Mouse (Mus musculus) kidney, embryonic 16.5 days (tissue): Measurements from ENCODE around the gene Gm20388. TPM values are rescaled to one million over a fixed set of nuclear protein-coding genes. Genes with fewer than 3 reads are reported as not detected.

Source experiments
- ATAC-seq: fragments of 200-750 bp; cut with Nextera tagmentation; 2 replicates; pipeline ENCODE4 v1.8.0; 2017; ENCODE audit warnings: moderate TSS enrichment; ENCODE audit not compliant: low FRiP score, low TSS enrichment
- H3K27ac ChIP-seq: fragments of 300-500 bp; sonication (generic); 2 replicates; pipeline ENCODE4 v1.5.1; 2014; ENCODE audit warnings: low read length
- H3K27me3 ChIP-seq: fragments of 300-500 bp; sonication (generic); 2 replicates; pipeline ENCODE4 v1.6.1; 2014; ENCODE audit warnings: low read length, control low read depth, mixed read lengths; ENCODE audit not compliant: insufficient read depth
- H3K36me3 ChIP-seq: fragments of 300-500 bp; sonication (generic); 2 replicates; pipeline ENCODE4 v1.6.1; 2014; ENCODE audit warnings: low read length, control low read depth, mixed read lengths; ENCODE audit not compliant: insufficient read depth
- H3K4me1 ChIP-seq: fragments of 300-500 bp; sonication (generic); 2 replicates; pipeline ENCODE4 v1.6.1; 2014; ENCODE audit warnings: low read length, control low read depth, mixed read lengths; ENCODE audit not compliant: insufficient read depth
- H3K4me2 ChIP-seq: fragments of 300-500 bp; sonication (generic); replicated peaks from 2 replicates; pipeline ENCODE4 v1.6.1; 2014; ENCODE audit warnings: low read depth, low read length
- H3K4me3 ChIP-seq: fragments of 300-500 bp; sonication (generic); 2 replicates; pipeline ENCODE4 v1.5.1; 2014; ENCODE audit warnings: mild to moderate bottlenecking, low read length
- H3K9ac ChIP-seq: fragments of 300-500 bp; sonication (generic); replicated peaks from 2 replicates; pipeline ENCODE4 v1.6.1; 2014; ENCODE audit warnings: low read length
- H3K9me3 ChIP-seq: fragments of 300-500 bp; sonication (generic); 2 replicates; pipeline ENCODE4 v1.6.1; 2016; ENCODE audit warnings: low read length, control low read depth
- WGBS: fragments of 180-500 bp; shearing (Covaris S2); extraction: QIAGEN DNeasy Blood & Tissue Kit; methylation state at CpG from one replicate; pipeline ENCODE4 v1.1.7; 2014; 5-methylcytosine and 5-hydroxymethylcytosine counted together
- polyA plus RNA-seq: library from polyadenylated mRNA; unstranded; fragments of >200 nt; fragmentation: Nextera tagmentation; extraction: Ambion mirVana; gene quantifications from 2 replicates; pipeline ENCODE4 v1.2.1, GENCODE M21; 2015

Gene Gm20388
- polyA plus RNA-seq, 1 experiment from 2014 or later = 7.7 TPM

DNA sequence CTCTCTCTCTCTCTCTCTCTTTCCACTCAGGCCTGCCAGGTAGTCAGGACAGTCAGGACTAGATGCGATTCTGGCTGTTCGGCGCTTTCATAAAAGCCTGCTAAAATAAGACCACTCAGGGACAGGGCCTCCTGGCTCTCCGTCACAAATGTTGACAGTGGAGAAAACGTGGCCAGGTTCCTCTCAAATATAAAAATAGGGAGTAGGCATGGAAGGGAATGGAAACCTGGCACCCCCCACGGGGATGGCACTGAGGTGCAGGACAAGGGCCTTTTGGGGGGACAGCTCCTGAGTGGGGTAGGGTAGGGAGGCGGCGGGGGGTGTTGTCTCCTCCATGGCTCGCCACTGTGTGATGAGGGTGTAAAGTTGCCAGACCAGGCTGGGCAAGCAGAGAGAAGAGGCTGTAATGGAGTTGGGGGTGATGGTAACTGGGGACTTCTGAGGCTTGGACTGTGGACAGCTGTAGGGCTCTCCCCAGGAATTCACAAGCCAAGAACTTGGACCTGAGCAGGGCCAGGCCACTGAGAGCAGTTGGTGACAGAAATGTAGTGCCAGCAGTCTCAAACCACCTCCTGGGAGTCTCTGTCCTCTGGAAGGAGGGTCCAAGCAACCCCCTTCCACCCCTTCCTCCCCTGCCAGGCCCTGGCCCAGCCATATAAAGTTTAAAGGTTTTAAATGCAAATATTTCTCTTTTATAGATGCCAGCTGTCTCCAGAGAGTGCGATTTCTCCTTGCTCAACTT lies 621.3 kb downstream of the Gm20388 start:
- 48% methylated on average over 10 of the region's 10 CpGs for WGBS
- H3K36me3 ChIP-seq = no peaks in the 10 kb centered on the region
- peak overlapping the region; percentile 44 for H3K4me2 ChIP-seq
- peaks cover 83% of the 10 kb centered on the region for H3K4me1 ChIP-seq
- no peak overlapping the region for H3K4me3 ChIP-seq
- no peak for ATAC-seq
- H3K9me3 ChIP-seq = no peaks in the 10 kb centered on the region
- peak overlapping the region; percentile 63; the same call in 1 of the 2 replicates for H3K27ac ChIP-seq
- H3K27me3 ChIP-seq = peaks cover 5% of the 10 kb centered on the region; the same call in 1 of the 2 replicates
- 0 out of 2 replicates have a peak overlapping the region, but pooled peaks have one; percentile 31 for H3K9ac ChIP-seq

DNA sequence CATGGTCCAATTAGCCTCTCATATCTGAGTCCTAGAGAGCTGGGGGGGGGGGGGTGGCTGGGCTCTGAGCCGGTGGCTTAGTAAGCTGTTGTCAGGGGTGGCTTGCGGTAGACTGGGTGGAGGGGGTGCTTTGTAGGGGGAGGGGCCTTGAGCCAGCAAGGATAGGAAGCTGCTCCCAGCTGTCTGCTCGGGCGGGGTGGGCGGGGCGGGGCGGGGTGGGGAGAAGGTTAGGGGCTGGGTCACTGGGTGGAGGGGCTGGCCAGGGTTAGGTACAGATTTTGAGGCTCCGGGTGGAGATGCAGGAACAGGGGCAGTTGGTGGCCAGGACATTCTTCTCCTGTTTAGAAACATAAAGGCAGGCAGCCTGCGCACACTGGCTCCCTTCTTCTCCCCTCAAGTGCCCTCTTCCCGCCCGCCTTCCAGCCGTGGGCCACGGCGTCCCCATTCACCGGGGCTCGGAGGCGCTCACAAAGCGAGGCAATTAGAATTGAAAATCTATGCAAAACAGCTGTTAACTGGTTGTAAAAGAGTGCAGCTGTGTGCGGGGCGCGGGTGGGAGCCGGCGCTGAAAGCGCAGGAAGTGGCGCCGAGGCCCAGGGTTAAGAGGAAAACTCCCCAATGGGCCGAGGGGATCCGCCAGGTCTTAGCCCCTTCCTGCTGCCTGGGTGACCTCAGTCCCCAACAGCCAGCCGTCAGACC lies 622.0 kb downstream of the Gm20388 start:
- Histone ChIP-seq H3K4me3 (0 out of 2 replicates have a peak overlapping the region, but pooled peaks have one; percentile 11), H3K9ac (peak overlapping the region; percentile 2), H3K4me2 (peak overlapping the region; percentile 44), H3K27ac (peak overlapping the region; percentile 63; the same call in 1 of the 2 replicates), H3K27me3 (peaks cover 5% of the 10 kb centered on the region; the same call in 1 of the 2 replicates), H3K4me1 (peaks cover 78% of the 10 kb centered on the region), H3K9me3 (no peaks in the 10 kb centered on the region), H3K36me3 (no peaks in the 10 kb centered on the region)
- 4% methylated on average over 25 of the region's 29 CpGs for WGBS
- ATAC-seq = no peak

DNA sequence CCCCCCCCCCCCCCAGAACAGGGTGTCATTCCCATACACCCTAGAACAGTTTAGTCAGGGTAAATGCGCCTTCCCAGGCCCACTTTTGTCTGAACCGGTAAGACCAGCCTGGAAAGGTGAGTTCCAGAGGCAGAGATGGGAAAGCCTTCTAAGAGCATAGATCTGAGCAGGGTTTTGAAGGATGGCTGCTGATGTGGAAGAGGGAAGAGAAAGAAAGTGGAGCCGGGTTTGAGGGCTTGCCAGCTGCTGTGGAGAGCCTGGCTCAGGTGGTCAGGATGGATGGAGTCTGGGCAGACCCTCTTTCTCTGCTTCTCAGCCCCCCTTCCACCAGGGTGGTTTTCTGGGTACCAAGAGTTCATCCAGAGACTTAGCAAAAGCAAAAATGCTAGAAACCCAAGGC lies 622.7 kb downstream of the Gm20388 start:
- Histone ChIP-seq H3K27ac (no peak overlapping the region), H3K4me3 (no peak overlapping the region), H3K4me2 (peak overlapping the region; percentile 44), H3K9me3 (no peaks in the 10 kb centered on the region), H3K36me3 (no peaks in the 10 kb centered on the region), H3K9ac (no peak overlapping the region), H3K27me3 (peaks cover 5% of the 10 kb centered on the region; the same call in 1 of the 2 replicates), H3K4me1 (peaks cover 76% of the 10 kb centered on the region)
- WGBS = 41% methylated on average over 3 of the region's 3 CpGs
- ATAC-seq = no peak

DNA sequence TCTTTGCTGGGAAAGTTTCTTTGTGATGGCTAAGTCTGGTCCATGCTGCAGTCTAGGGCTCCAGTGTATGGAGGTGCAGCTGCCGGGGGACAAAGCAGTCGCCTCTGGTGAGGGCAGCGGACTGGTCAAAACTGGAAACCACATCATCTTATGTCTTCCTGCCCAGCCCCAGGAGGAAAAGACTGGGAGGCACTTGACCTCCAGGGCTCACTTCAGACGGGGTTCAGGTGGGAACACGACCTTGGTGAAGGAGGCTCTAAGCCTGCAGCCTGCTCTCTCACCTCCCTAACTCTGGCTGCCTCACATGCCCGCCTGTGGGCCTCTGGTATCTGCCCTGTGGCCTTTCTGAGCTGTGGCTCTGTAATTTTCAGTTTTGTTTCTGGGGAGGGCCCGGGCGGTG lies 623.4 kb downstream of the Gm20388 start:
- H3K4me2 ChIP-seq = 0 out of 2 replicates have a peak overlapping the region, but pooled peaks have one; percentile 1
- H3K4me3 ChIP-seq = no peak overlapping the region
- H3K9ac ChIP-seq = 0 out of 2 replicates have a peak overlapping the region, but pooled peaks have one; percentile 22
- H3K27me3 ChIP-seq = peaks cover 5% of the 10 kb centered on the region; the same call in 1 of the 2 replicates
- H3K36me3 ChIP-seq = no peaks in the 10 kb centered on the region
- H3K27ac ChIP-seq = peak overlapping the region; percentile 27; the same call in 1 of the 2 replicates
- no peaks in the 10 kb centered on the region for H3K9me3 ChIP-seq
- WGBS = 35% methylated on average over 8 of the region's 8 CpGs
- no peak for ATAC-seq
- H3K4me1 ChIP-seq = peaks cover 76% of the 10 kb centered on the region

DNA sequence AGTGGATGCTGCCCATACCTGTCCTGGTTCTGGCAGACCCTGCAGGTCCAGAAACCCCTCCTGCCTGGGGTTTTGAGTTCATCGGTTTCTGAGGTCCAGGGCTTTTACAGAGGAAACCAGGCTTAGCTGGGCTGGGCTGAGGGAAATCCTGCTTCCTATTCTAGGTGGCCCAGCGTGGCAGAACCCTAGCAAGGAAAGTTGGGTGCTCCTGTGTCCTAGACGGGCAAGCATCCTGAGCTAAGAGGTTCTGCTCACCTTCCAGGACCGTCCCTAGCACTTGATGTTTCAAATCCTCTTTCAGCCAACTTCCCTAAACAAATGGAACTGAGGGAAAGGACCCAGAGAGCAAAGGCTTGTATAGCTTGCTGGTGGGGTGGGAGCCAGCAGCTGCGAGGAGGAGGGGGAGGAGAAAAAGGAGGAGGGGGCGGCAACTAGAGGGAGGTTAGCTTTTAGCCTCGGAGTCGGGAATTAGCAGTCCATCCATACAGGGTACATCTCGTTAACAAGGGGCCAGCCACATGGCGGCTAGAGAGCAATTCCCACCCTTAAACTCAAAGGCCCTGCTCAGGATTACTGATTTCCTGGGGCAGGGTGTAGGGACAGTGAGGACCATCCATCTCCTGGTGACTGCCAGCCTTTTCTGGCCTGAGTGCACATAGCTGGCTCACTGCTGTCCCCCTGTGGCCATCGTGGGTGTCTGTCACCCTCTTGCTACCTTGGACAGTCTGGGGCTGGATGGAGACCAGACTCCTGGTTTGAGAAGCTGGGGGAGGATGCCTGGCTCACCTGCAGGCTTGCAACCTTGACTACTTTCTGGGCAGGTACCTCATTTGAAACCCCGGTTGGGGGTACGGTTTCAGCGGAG lies 624.1 kb downstream of the Gm20388 start:
- H3K9me3 ChIP-seq = no peaks in the 10 kb centered on the region
- H3K4me2 ChIP-seq = no peak overlapping the region
- no peak overlapping the region for H3K9ac ChIP-seq
- peak; percentile 57 for ATAC-seq
- peaks cover 80% of the 10 kb centered on the region for H3K4me1 ChIP-seq
- no peak overlapping the region for H3K4me3 ChIP-seq
- H3K36me3 ChIP-seq = no peaks in the 10 kb centered on the region
- peaks cover 5% of the 10 kb centered on the region; the same call in 1 of the 2 replicates for H3K27me3 ChIP-seq
- 11% methylated on average over 14 of the region's 14 CpGs for WGBS
- H3K27ac ChIP-seq = peak overlapping the region; percentile 27; the same call in 1 of the 2 replicates

DNA sequence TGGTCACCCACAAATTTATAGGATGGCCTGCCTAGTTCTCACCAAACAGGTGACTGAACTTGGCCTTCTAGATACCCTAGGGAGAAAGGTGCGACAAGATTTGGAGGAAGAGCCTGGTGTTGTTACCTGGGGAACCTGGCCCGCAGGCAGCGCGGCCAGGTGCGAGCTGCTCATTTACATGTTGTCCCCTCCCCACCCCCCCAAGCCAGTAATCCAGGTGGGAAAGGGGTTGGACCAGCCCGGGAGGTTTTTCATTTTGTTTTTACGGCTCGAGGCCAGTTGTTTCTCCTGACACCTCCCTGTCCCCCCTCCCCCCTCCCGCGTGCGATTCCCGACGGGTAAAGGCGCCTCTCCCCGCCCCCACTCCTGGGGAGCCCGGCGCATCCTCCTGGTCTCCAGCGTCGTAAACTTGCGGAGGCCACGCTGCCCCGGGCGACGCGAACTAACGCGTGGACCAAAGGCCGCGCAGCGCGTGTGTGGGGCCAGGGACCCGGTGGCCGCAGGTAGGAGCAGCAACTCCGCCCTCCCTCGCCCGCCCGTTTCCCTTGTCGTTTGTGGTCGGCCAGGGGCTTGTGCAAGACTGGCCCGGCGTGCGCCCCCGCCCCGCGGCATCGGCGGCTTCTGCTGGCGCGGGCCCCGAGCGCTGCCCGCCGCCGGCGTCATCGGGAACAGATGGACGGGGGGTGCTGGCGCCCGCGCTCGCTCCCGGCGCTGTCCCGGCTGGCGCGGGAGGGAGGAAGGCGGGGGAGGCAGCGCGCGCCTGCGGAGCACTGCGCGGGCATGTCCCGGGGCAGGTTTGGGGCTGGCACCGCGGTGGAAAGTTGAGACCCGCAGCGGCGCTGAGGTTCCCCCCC lies 625.0 kb downstream of the Gm20388 start:
- Histone ChIP-seq H3K4me3 (peak overlapping the region; percentile 66), H3K27ac (peak overlapping the region; percentile 96), H3K36me3 (no peaks in the 10 kb centered on the region), H3K27me3 (peaks cover 5% of the 10 kb centered on the region; the same call in 1 of the 2 replicates), H3K9ac (peak overlapping the region; percentile 79), H3K9me3 (no peaks in the 10 kb centered on the region), H3K4me1 (peaks cover 89% of the 10 kb centered on the region), H3K4me2 (peak overlapping the region; percentile 99)
- WGBS = under 1% methylated on average over 74 of the region's 79 CpGs
- ATAC-seq = no peak

DNA sequence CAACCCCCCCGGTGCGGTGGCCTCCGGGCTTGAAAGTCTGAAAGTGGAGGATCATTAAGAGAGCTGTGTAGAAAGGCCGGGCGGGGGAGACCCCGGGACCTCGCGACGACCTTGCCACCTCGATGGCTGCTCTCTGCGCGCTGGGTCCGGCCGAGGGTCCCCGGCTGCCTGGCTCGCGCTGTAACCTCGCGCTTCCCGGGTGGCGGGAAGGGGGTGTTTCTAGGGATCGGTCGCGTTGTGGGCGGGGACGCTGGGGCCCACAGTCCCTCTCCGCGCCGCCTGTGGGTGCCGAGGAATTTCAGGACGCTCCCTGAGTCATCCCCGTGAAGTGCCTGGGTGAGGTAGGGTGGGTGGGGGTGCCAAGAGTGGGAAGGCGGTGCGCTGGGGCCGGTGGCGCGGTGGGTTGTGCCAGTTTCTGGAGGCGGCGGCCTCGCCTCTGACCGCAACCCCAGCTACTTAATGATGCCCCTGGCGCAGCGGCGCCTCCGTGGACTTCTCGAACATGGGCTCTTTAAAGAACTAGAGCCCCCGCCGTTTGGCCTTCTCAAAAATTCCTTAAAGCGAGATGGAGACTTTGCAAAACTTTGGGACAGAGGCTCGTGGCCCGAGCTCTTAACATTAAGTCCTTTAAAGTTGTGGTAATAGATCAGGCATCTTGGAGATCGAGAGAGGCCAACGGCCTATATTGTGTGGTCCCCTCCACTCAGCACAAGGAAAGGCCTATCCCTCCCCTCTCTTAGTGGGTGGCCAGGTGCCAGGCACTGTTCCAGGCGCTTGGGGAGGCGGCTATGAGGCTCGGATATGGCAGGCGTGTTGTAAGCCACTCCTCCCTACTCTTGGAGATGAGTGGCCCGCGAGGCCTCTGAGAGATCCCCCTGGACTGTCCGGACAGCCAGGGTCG lies 625.9 kb downstream of the Gm20388 start:
- Histone ChIP-seq H3K4me1 (peaks cover 85% of the 10 kb centered on the region), H3K4me2 (peak overlapping the region; percentile 99), H3K27ac (peak overlapping the region; percentile 96), H3K36me3 (no peaks in the 10 kb centered on the region), H3K9me3 (no peaks in the 10 kb centered on the region), H3K9ac (peak overlapping the region; percentile 79), H3K4me3 (peak overlapping the region; percentile 66), H3K27me3 (peaks cover 5% of the 10 kb centered on the region; the same call in 1 of the 2 replicates)
- ATAC-seq = peak; percentile 25; the same call in 1 of the 2 replicates
- under 1% methylated on average over 60 of the region's 61 CpGs for WGBS

DNA sequence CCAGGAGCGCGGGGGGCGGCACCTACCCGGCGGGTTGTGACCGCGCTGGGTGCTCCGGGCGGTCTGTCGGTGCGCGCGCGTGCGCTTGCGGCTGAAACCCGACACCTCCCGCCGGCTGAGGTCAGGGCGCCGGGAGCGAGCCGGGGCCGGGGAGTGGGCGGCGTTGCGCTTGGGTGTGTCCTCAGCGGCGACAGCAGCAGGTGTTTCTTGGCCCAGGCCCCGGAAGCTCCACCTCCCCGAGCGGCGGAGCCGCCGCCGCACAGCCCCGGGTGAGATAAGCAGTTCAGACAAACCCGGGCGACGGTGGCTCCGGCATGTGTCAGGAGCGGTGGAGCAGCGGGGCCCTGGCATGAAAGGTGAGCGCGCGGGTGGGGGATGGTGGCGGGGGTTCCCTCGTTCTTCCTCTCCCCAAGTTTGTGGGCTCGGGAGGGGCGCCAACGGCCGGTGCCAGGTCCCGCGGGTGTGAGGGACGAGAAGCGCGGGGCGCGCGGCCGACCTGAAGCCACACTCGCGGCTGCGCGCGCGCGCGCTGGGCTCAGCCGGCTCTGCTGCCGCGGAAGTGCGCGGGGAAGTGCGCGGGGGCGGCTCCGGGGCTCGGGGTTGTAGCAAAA lies 626.7 kb downstream of the Gm20388 start:
- peak; percentile 43 for ATAC-seq
- under 1% methylated on average over 72 of the region's 79 CpGs for WGBS
- H3K27me3 ChIP-seq = peaks cover 5% of the 10 kb centered on the region; the same call in 1 of the 2 replicates
- peaks cover 85% of the 10 kb centered on the region for H3K4me1 ChIP-seq
- H3K27ac ChIP-seq = peak overlapping the region; percentile 96
- peak overlapping the region; percentile 99 for H3K4me2 ChIP-seq
- no peaks in the 10 kb centered on the region for H3K36me3 ChIP-seq
- H3K9me3 ChIP-seq = no peaks in the 10 kb centered on the region
- H3K4me3 ChIP-seq = peak overlapping the region; percentile 66
- peak overlapping the region; percentile 79 for H3K9ac ChIP-seq
